Mouse (Mus musculus) stomach, postnatal 0 days (tissue): ENCODE data around the gene Gm12830. TPM values are rescaled to one million over a fixed set of nuclear protein-coding genes. Genes with fewer than 3 reads are reported as not detected.

ENCODE experiments used
- ATAC-seq: fragments of 200-750 bp; cut with Nextera tagmentation; 2 replicates; pipeline ENCODE4 v1.8.0; 2017; ENCODE audit not compliant: low FRiP score, low TSS enrichment
- DNase-seq: peaks from one replicate; pipeline ENCODE4 v3.0.0-alpha.2; 2016; ENCODE audit warnings: low spot score
- H3K27ac ChIP-seq: fragments of 300-500 bp; sonication (generic); replicated peaks from 2 replicates; pipeline ENCODE4 v1.5.1; 2014; ENCODE audit warnings: mild to moderate bottlenecking, control low read depth
- H3K27me3 ChIP-seq: fragments of 300-500 bp; sonication (generic); 2 replicates; pipeline ENCODE4 v1.6.1; 2014; ENCODE audit warnings: low read length; ENCODE audit not compliant: control insufficient read depth, insufficient read depth
- H3K36me3 ChIP-seq: fragments of 300-500 bp; sonication (generic); 2 replicates; pipeline ENCODE4 v1.6.1; 2014; ENCODE audit warnings: low read length, mixed read lengths; ENCODE audit not compliant: control insufficient read depth, insufficient read depth
- H3K4me1 ChIP-seq: fragments of 300-500 bp; sonication (generic); replicated peaks from 2 replicates; pipeline ENCODE4 v1.6.1; 2014; ENCODE audit warnings: antibody characterized with exemption; ENCODE audit not compliant: control insufficient read depth, insufficient read depth
- H3K4me2 ChIP-seq: fragments of 300-500 bp; sonication (generic); replicated peaks from 2 replicates; pipeline ENCODE4 v1.6.1; 2014; ENCODE audit warnings: low read depth, mild to moderate bottlenecking, control low read depth, moderate library complexity
- H3K4me3 ChIP-seq: fragments of 300-500 bp; sonication (generic); 2 replicates; pipeline ENCODE4 v1.5.1; 2014; ENCODE audit warnings: low read depth, low read length, control low read depth
- H3K9ac ChIP-seq: fragments of 300-500 bp; sonication (generic); 2 replicates; pipeline ENCODE4 v1.6.1; 2014; ENCODE audit warnings: mild to moderate bottlenecking, low read length, control low read depth, mixed read lengths
- H3K9me3 ChIP-seq: fragments of 300-500 bp; sonication (generic); 2 replicates; pipeline ENCODE4 v1.6.1; 2016; ENCODE audit warnings: low read length; ENCODE audit not compliant: control insufficient read depth
- CTCF ChIP-seq: IDR thresholded peaks from 2 replicates; pipeline ENCODE4 v1.5.1; 2016; ENCODE audit warnings: antibody characterized with exemption, low read depth, mild to moderate bottlenecking, moderate library complexity
- EP300 ChIP-seq: optimal IDR thresholded peaks from 2 replicates; pipeline ENCODE3; 2016; ENCODE audit warnings: antibody characterized with exemption
- WGBS: fragments of 180-500 bp; shearing (Covaris S2); extraction: QIAGEN DNeasy Blood & Tissue Kit; methylation state at CpG from one replicate; pipeline ENCODE4 v1.1.7; 2014; 5-methylcytosine and 5-hydroxymethylcytosine counted together
- polyA plus RNA-seq: library from polyadenylated mRNA; unstranded; fragments of >200 nt; fragmentation: Nextera tagmentation; extraction: Ambion mirVana; gene quantifications from 2 replicates; pipeline ENCODE4 v1.2.1, GENCODE M21; 2015

Gm12830 gene
- polyA plus RNA-seq, 1 experiment from 2014 or later = not detected

DNA sequence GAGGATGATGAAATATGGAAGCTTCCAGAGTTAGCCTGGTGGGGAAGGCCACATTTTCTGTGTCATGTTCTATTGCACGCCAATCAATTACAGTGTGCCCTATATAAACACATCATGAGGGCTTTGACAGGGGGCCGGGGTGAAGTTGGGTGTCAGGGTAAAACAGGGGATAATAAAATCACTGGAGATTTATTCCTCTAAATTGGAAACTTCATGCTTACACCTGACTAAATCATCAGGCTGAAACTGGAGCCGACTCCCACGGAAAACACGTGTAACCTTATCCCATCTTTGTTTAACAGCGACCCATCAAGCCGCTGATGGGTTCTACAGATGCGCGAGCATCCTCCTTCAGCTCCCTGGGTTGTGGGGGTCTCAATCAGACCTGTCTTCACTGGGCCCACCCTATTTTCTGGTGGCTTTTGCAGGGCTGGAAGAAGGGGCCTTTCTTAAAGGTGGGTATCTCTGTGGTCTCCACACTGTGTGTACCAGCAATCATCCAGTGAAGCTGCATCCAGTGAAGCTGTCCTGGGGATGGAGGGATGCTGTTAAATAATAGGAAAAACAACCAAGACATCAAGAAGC, 19.9 kb downstream of the Gm12830 start:
- no peak overlapping the region for H3K4me2 ChIP-seq
- no peak overlapping the region for H3K27ac ChIP-seq
- ATAC-seq (no peak), DNase-seq (no peak)
- no peaks in the 10 kb centered on the region for H3K9me3 ChIP-seq
- no peaks in the 10 kb centered on the region for H3K36me3 ChIP-seq
- H3K4me3 ChIP-seq = no peak overlapping the region
- no peak overlapping the region for H3K9ac ChIP-seq
- peaks cover 4% of the 10 kb centered on the region; the same call in 1 of the 2 replicates for H3K27me3 ChIP-seq
- no peak for TF ChIP-seq EP300
- no peak for TF ChIP-seq CTCF
- WGBS = 50% methylated on average over 9 of the region's 9 CpGs
- H3K4me1 ChIP-seq = no peaks in the 10 kb centered on the region; the same call in 1 of the 2 replicates

DNA sequence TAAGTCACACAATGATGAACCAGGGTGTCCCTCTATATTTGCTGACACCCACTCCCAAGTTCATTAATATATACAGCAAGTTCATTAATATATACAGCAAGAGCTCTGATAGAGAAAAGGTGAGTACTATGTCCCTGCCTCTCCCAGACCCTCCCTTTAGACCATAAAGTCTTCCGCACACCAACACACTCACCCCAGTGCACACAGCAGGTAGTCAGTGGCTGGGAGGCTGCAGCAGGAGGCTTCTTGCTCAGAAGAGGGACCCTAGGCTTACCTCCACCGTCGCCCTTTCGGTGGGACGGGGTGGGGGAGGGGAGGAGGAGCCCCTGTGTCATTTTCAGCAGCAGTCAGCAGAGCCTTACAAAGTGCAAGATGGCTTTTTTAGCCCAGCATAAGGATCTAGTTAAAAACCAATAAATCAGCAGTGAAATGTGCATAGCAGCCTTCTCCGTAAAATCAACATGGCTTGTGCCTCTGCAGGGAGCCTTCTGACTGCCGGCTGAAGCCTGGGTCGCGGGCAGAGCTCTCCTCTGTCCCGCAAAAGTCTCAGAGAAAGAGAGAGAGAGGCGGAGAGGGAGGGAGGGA, 20.9 kb downstream of the Gm12830 start:
- Histone ChIP-seq H3K27ac (no peak overlapping the region), H3K4me3 (no peak overlapping the region), H3K9me3 (no peaks in the 10 kb centered on the region), H3K4me1 (no peaks in the 10 kb centered on the region; the same call in 1 of the 2 replicates), H3K4me2 (no peak overlapping the region), H3K36me3 (no peaks in the 10 kb centered on the region), H3K27me3 (peaks cover 4% of the 10 kb centered on the region; the same call in 1 of the 2 replicates), H3K9ac (no peak overlapping the region)
- WGBS = 17% methylated on average over 6 of the region's 11 CpGs
- no peak for ATAC-seq
- no peak for DNase-seq
- TF ChIP-seq EP300 (no peak), CTCF (no peak)

DNA sequence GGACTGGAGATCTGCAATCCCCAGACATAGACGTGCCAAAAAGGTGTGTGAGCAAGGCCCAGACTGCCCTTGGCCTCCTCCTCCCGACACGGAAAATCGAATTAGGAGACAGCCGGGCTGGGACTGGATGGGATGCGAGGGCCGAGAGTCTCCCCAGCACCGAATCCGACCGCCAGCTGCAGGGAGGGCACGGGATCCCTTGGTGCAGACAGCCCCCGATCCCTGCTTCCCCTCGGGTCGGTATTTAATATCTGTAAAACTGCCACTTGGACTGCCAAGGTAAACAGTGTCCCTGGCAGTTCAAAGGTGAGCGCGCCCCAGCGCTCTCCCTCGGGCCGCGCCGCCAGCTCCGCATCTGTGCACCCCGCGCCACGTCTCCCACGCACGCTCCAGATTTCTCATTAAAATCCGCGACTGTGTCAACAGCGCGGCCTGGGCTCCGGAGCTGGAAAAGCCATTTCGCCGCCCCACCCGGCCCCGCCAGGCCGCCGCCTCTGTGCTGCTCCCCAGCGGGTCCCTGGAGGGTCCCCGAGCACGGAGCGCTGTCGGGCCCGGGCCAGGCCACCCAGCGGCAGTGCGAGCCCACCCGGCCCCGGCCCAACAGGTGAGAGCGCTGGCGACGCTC, 21.7 kb downstream of the Gm12830 start:
- Histone ChIP-seq H3K36me3 (no peaks in the 10 kb centered on the region), H3K27ac (no peak overlapping the region), H3K9ac (peak overlapping the region; percentile 45; the same call in 1 of the 2 replicates), H3K4me1 (no peaks in the 10 kb centered on the region; the same call in 1 of the 2 replicates), H3K9me3 (no peaks in the 10 kb centered on the region), H3K4me2 (peak overlapping the region; percentile 61), H3K4me3 (peak overlapping the region; percentile 35), H3K27me3 (peaks cover 4% of the 10 kb centered on the region; the same call in 1 of the 2 replicates)
- TF ChIP-seq CTCF = no peak
- no peak for TF ChIP-seq EP300
- WGBS = 3% methylated on average over 47 of the region's 51 CpGs
- peak; percentile 24 for DNase-seq
- ATAC-seq = peak; percentile 46; the same call in 1 of the 2 replicates

DNA sequence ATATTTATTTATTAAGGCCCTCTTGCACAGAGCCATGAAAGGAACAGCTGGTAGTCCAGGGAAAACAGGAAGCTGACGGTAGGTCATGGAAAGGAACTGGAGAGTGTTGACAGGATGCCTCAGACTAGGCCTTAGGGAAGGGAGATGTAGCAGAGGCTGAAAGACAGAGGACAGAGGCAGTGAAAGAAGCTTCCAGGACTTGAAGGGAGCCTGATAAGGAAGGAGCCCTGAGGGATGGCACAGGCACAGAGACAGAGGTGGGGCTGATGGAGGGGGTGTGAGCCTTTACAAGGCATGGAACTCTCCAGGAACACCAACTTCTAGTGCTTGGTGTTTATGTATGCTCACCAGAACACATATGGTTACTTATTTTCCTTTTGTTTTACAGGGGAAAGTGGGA, 23.1 kb downstream of the Gm12830 start:
- DNase-seq (no peak), ATAC-seq (no peak)
- H3K4me1 ChIP-seq = no peaks in the 10 kb centered on the region; the same call in 1 of the 2 replicates
- H3K36me3 ChIP-seq = no peaks in the 10 kb centered on the region
- H3K9ac ChIP-seq = no peak overlapping the region
- H3K4me3 ChIP-seq = no peak overlapping the region
- H3K27ac ChIP-seq = no peak overlapping the region
- TF ChIP-seq EP300 = no peak
- no peak overlapping the region for H3K4me2 ChIP-seq
- peaks cover 4% of the 10 kb centered on the region; the same call in 1 of the 2 replicates for H3K27me3 ChIP-seq
- 72% methylated on average over 1 of the region's 1 CpGs for WGBS
- H3K9me3 ChIP-seq = no peaks in the 10 kb centered on the region

DNA sequence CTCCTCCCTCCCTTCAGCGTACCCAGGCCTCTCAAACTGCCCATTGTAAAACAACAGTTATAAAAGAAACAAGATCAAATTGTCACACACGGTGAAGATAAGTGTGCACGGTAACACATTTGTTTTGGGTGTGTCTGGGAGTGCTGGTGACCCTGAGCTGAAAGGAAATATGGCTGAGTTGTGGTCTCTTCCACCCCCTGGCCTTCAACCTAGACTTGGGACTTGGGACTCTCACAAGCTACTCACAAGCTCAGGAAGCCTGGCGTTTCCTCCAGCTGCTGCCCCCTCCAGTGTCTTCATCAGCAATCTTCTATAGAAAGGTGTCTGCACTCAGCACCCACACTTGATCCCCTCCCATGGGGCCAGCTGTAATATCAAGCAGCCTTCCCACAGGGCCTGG, 24.1 kb downstream of the Gm12830 start:
- TF ChIP-seq CTCF (no peak), EP300 (no peak)
- 49% methylated on average over 4 of the region's 4 CpGs for WGBS

DNA sequence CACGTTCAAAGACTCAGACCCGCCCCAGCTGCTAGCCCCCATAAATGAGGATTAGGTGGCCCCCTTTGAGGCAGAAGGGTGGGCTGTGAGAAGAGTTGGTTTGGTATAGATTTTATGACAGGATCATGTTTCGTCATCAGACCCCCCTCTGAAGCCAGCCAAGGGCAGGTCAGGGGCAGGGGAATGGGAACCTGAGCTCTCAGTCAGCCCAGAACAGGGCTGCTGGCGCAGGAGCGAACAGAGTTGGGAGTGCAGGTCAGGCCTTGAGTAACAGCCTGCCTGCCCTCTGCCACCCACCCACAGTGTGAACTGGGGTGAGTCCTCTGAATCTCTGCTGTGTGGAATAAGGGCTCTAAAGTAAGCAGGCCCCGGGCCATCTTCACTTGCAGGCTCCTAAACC, 25.2 kb downstream of the Gm12830 start:
- H3K27me3 ChIP-seq = peaks cover 2% of the 10 kb centered on the region; the same call in 1 of the 2 replicates
- no peak overlapping the region for H3K9ac ChIP-seq
- no peaks in the 10 kb centered on the region for H3K36me3 ChIP-seq
- TF ChIP-seq EP300 (no peak), CTCF (no peak)
- ATAC-seq = no peak
- H3K4me1 ChIP-seq = no peaks in the 10 kb centered on the region; the same call in 1 of the 2 replicates
- no peak for DNase-seq
- H3K4me3 ChIP-seq = no peak overlapping the region
- H3K4me2 ChIP-seq = no peak overlapping the region
- no peak overlapping the region for H3K27ac ChIP-seq
- WGBS = 78% methylated on average over 6 of the region's 6 CpGs
- H3K9me3 ChIP-seq = no peaks in the 10 kb centered on the region

More for the DNA sequence above, 24.1 kb downstream of the Gm12830 start:
- Histone ChIP-seq H3K4me1 (no peaks in the 10 kb centered on the region; the same call in 1 of the 2 replicates), H3K4me3 (no peak overlapping the region), H3K27me3 (peaks cover 4% of the 10 kb centered on the region; the same call in 1 of the 2 replicates), H3K4me2 (no peak overlapping the region), H3K27ac (no peak overlapping the region), H3K9me3 (no peaks in the 10 kb centered on the region), H3K36me3 (no peaks in the 10 kb centered on the region), H3K9ac (no peak overlapping the region)
- DNase-seq (no peak), ATAC-seq (no peak)
